In the genomic region with DNA sequence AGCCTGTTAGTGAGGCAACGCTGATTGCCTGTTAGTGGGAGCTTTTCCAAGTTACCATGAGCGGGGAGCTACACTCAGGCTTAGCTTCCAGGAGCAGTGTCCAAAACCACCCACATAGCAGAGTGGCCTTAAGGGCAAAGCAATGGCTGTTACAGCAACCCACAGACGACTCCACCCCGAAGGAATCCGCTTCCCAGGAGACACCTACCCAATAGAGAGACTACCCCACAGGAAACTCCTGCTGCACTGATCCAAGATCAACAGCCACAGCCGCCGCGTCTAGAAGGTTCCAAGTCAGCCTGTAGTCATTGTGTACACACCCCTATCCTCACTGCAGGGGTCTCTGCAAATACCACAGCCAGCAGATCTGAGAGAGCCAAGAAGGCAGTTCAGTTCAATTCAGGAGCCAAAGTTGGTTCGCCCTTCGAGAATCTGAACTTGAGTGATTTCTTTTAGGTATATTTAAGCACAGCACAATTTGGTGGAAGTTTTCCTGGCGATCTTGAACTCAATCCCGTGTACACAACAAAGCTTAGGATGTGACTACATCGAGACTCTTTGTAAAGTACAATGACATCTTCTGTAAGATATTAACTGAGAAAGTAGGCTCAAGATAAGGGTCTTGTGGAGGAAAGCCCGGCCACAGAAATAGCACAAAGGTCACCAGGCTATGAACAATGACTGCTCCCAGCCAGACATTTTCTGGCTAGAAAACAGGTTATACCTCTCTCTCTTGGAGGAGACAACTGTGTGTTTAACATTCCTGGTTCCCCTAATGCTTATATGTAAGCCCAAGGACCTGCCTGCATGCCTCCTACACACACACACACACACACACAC, we compare ENCODE assay signal across 11 mouse cellular contexts. TPM values are rescaled to one million over a fixed set of nuclear protein-coding genes. Genes with fewer than 3 reads are reported as not detected.
A peak's percentile ranks its signal among the peaks of the same experiment; 100 is the strongest.
DNase-seq lines count a peak whose midpoint lies in the region; ATAC-seq and TF ChIP-seq lines count a peak whose summit lies in the region.
"Had no signal": no experiment of that assay in that cellular context is flagged by ENCODE, and none has a peak within 500 bp of the region (broad histone marks: within the 10 kb centered on the region; RNA-seq: fewer than 3 reads in every experiment).

No protein-coding gene starts in this region.

- no peak for DNase-seq in midbrain, embryonic 10.5 days (ENCODE audit: low spot score)
- no peak for DNase-seq in midbrain, embryonic 14.5 days
- DNase-seq in fibroblast of lung, adult 2 months (ENCODE audit: low read depth): peak; percentile 71
- peak; percentile 40 to 43 for DNase-seq in heart, postnatal 14 days
- DNase-seq in stomach, postnatal 0 days (ENCODE audit: low spot score): no peak
- no peak for DNase-seq in thymus, postnatal 10 days (ENCODE audit: low spot score in 2 of 2)
- DNase-seq: layer of hippocampus, postnatal 36 days had no signal

- H3K27ac ChIP-seq in midbrain, embryonic 10.5 days (replicated peaks): peak overlapping the region; percentile 23; the same call in 1 of the 2 replicates
- H3K27ac ChIP-seq in midbrain, embryonic 14.5 days (replicated peaks; ENCODE audit: low read depth, low read length): no peak overlapping the region
- peak overlapping the region; percentile 3; the same call in 1 of the 2 replicates for H3K27ac ChIP-seq in stomach, postnatal 0 days (replicated peaks)
- H3K27ac ChIP-seq: embryonic facial prominence, embryonic 15.5 days; neural tube, embryonic 13.5 days had no signal

- no peak for TF ChIP-seq CTCF in stomach, postnatal 0 days (IDR thresholded peaks at IDR 0.05; ENCODE audit: low read depth)

- H3K27me3 ChIP-seq in midbrain, embryonic 10.5 days (ENCODE audit: low read depth, poor library complexity, severe bottlenecking): peaks cover 40% of the 10 kb centered on the region
- no peaks in the 10 kb centered on the region for H3K27me3 ChIP-seq in midbrain, embryonic 14.5 days (ENCODE audit: control insufficient read depth, insufficient read depth, low read length)
- no peaks in the 10 kb centered on the region for H3K27me3 ChIP-seq in stomach, postnatal 0 days (ENCODE audit: control insufficient read depth, insufficient read depth, low read length)
- H3K27me3 ChIP-seq: embryonic facial prominence, embryonic 15.5 days had no signal

- H3K9ac ChIP-seq in midbrain, embryonic 14.5 days (replicated peaks; ENCODE audit: low read length): no peak overlapping the region
- no peak overlapping the region for H3K9ac ChIP-seq in stomach, postnatal 0 days (ENCODE audit: low read length)
- H3K9ac ChIP-seq: embryonic facial prominence, embryonic 15.5 days; neural tube, embryonic 13.5 days had no signal

- 74% methylated on average over 14 of the region's 14 CpGs for WGBS in midbrain, embryonic 10.5 days
- 80% methylated on average over 14 of the region's 14 CpGs for WGBS in midbrain, embryonic 14.5 days
- 40% methylated on average over 14 of the region's 14 CpGs for WGBS in stomach, postnatal 0 days

- TF ChIP-seq EP300 in stomach, postnatal 0 days (optimal IDR thresholded peaks at IDR 0.05): no peak

- intact Hi-C loops in heart, postnatal 14 days (cut with DNase I): no loop called here

- H3K4me1 ChIP-seq in midbrain, embryonic 10.5 days: peaks cover 18% of the 10 kb centered on the region
- peaks cover 7% of the 10 kb centered on the region; the same call in 1 of the 2 replicates for H3K4me1 ChIP-seq in midbrain, embryonic 14.5 days (ENCODE audit: control insufficient read depth, insufficient read depth, low read length)
- peaks cover 2% of the 10 kb centered on the region; the same call in 1 of the 2 replicates for H3K4me1 ChIP-seq in stomach, postnatal 0 days (replicated peaks; ENCODE audit: control insufficient read depth, insufficient read depth)

- no peaks in the 10 kb centered on the region for H3K36me3 ChIP-seq in midbrain, embryonic 10.5 days
- H3K36me3 ChIP-seq in midbrain, embryonic 14.5 days (ENCODE audit: control insufficient read depth, insufficient read depth, low read length): no peaks in the 10 kb centered on the region
- no peaks in the 10 kb centered on the region for H3K36me3 ChIP-seq in stomach, postnatal 0 days (ENCODE audit: control insufficient read depth, insufficient read depth, low read length)
- H3K36me3 ChIP-seq: embryonic facial prominence, embryonic 15.5 days; neural tube, embryonic 13.5 days had no signal

- no peaks in the 10 kb centered on the region for H3K9me3 ChIP-seq in midbrain, embryonic 10.5 days (replicated peaks)
- H3K9me3 ChIP-seq in midbrain, embryonic 14.5 days (ENCODE audit: control insufficient read depth, low read length): no peaks in the 10 kb centered on the region
- H3K9me3 ChIP-seq in stomach, postnatal 0 days (ENCODE audit: control insufficient read depth, low read length): no peaks in the 10 kb centered on the region
- H3K9me3 ChIP-seq: embryonic facial prominence, embryonic 15.5 days; neural tube, embryonic 13.5 days had no signal

- no peak for ATAC-seq in midbrain, embryonic 14.5 days (ENCODE audit: low FRiP score, low TSS enrichment)
- peak; percentile 27 for ATAC-seq in stomach, postnatal 0 days (ENCODE audit: low FRiP score, low TSS enrichment)
- ATAC-seq in frontal cortex, adult (ENCODE audit: low TSS enrichment): no peak

- H3K4me3 ChIP-seq in midbrain, embryonic 10.5 days: no peak overlapping the region
- no peak overlapping the region for H3K4me3 ChIP-seq in midbrain, embryonic 14.5 days (replicated peaks; ENCODE audit: low read depth, low read length)
- H3K4me3 ChIP-seq in stomach, postnatal 0 days (ENCODE audit: low read depth, low read length): no peak overlapping the region
- H3K4me3 ChIP-seq: embryonic facial prominence, embryonic 15.5 days; neural tube, embryonic 13.5 days had no signal

- no peak overlapping the region for H3K4me2 ChIP-seq in midbrain, embryonic 14.5 days (ENCODE audit: low read length)
- no peak overlapping the region for H3K4me2 ChIP-seq in stomach, postnatal 0 days (replicated peaks; ENCODE audit: low read depth)
- H3K4me2 ChIP-seq: embryonic facial prominence, embryonic 15.5 days; neural tube, embryonic 13.5 days had no signal

RNA-seq across cellular contexts. Expression of gene Arhgap8, which starts 7.1 kb away (rescaled TPM):
- 1.5 and 1.7 TPM in 2 replicates for polyA plus RNA-seq in midbrain, embryonic 10.5 days (2016; fragmentation: Nextera tagmentation; extraction: Ambion mirVana)
- polyA plus RNA-seq in midbrain, embryonic 14.5 days (2014; fragmentation: Nextera tagmentation; extraction: Ambion mirVana): 0.46 TPM in 1 of 2 replicates, not detected in the other
- 1 to 10 TPM in 1 of 2 experiments, under 1 TPM in 1; 0.86 to 2.6 TPM for total RNA-seq in heart, postnatal 14 days (2021)
- 20.2 and 22.0 TPM in 2 replicates for polyA plus RNA-seq in stomach, postnatal 0 days (2015; fragmentation: Nextera tagmentation; extraction: Ambion mirVana)
- total RNA-seq: hematopoietic stem cell, adult 5-6 weeks had no signal

RNA-seq across cellular contexts. Expression of gene Prr5, which starts 43.4 kb away (rescaled TPM):
- 14.7 and 17.1 TPM in 2 replicates for polyA plus RNA-seq in midbrain, embryonic 10.5 days (2016; fragmentation: Nextera tagmentation; extraction: Ambion mirVana)
- polyA plus RNA-seq in midbrain, embryonic 14.5 days (2014; fragmentation: Nextera tagmentation; extraction: Ambion mirVana): 19.5 and 19.9 TPM in 2 replicates
- total RNA-seq in heart, postnatal 14 days (2021): 1 to 10 TPM; 5.6 to 8.3 TPM
- polyA plus RNA-seq in stomach, postnatal 0 days (2015; fragmentation: Nextera tagmentation; extraction: Ambion mirVana): 18.2 and 20.3 TPM in 2 replicates

Comparison
In these comparisons a context has a peak if more than half of its experiments do, and no peak if none do; other contexts are left out.
1. DNase-seq: peak in fibroblast of lung, adult 2 months (single experiment) and heart, postnatal 14 days (2 of 2); none in midbrain, embryonic 10.5 days (single experiment), midbrain, embryonic 14.5 days (single experiment), stomach, postnatal 0 days (single experiment) and thymus, postnatal 10 days (0 of 2).